Mouse (Mus musculus): ENCODE measurements around the gene Srpk2. TPM values are rescaled to one million over a fixed set of nuclear protein-coding genes. Genes with fewer than 3 reads are reported as not detected.

Gene Srpk2
- total and polyA plus RNA-seq, 3 experiments: 20.6 to 31.1 (median 23.3) TPM

- in situ Hi-C loops (cut with MboI; ENCODE audit: low pct_ligation_motif_present, low pct_unique_long_range_greater_than_20kb, low sequenced_read_pairs) (no loop called here), dilution Hi-C loops (cut with MboI; ENCODE audit: extremely low pct_ligation_motif_present, extremely low pct_unique_long_range_greater_than_20kb, low sequenced_read_pairs) (no loop called here)
- Histone ChIP-seq H3K27me3 (replicated peaks) (no peaks in the 10 kb centered on the region), H3K4me1 (ENCODE audit: control insufficient read depth in 1 of 2, insufficient read depth in 2 of 2) (peaks cover 0 to 3% of the 10 kb centered on the region in 2 experiments; a peak in 1 of 4 replicates), H3K4me3 (replicated peaks in 1 of 3; ENCODE audit: low read depth in 2 of 3, low read length in 2 of 3, poor library complexity in 1 of 3) (no peak overlapping the region), H3K27ac (ENCODE audit: insufficient read depth, low read depth) (no peak overlapping the region), H3K4me2 (ENCODE audit: insufficient read depth, low read depth, poor library complexity, severe bottlenecking) (no peak overlapping the region), H3K9ac (ENCODE audit: insufficient read depth, low read depth) (no peak overlapping the region), H3K36me3 (replicated peaks in 1 of 2; ENCODE audit: control insufficient read depth in 1 of 2, insufficient read depth in 1 of 2, low read length in 1 of 2) (peaks cover 19 to 67% of the 10 kb centered on the region in 2 experiments), H3K9me3 (replicated peaks; ENCODE audit: low read length) (no peaks in the 10 kb centered on the region), H3K79me2 (replicated peaks; ENCODE audit: control insufficient read depth, extremely low read depth, insufficient read depth, poor library complexity, severe bottlenecking) (no peaks in the 10 kb centered on the region)
- no peak for TF ChIP-seq CHD1 (IDR thresholded peaks at IDR 0.05; ENCODE audit: low read depth, low read length)
- TF ChIP-seq TCF12 (IDR thresholded peaks at IDR 0.05; ENCODE audit: low read depth, low read length): no peak
- TF ChIP-seq KAT2A (IDR thresholded peaks at IDR 0.05; ENCODE audit: insufficient replicate concordance, low read length): no peak
- TF ChIP-seq IRF4 (IDR thresholded peaks at IDR 0.05; ENCODE audit: low read depth, low read length): no peak
- no peak for TF ChIP-seq JUND (conservative IDR thresholded peaks at IDR 0.05; ENCODE audit: low read depth, low read length)
- TF ChIP-seq TBP (conservative IDR thresholded peaks at IDR 0.05; ENCODE audit: low read depth, low read length): no peak
- TF ChIP-seq MAZ (IDR thresholded peaks at IDR 0.05; ENCODE audit: low read depth, low read length): no peak
- no peak for TF ChIP-seq NELFE (IDR thresholded peaks at IDR 0.05; ENCODE audit: low read depth, low read length)
- TF ChIP-seq ZC3H11A (IDR thresholded peaks at IDR 0.05; ENCODE audit: low read depth, low read length): no peak
- no peak for TF ChIP-seq MEF2A (IDR thresholded peaks at IDR 0.05; ENCODE audit: borderline replicate concordance, low read depth, low read length)
- no peak for TF ChIP-seq RAD21 (IDR thresholded peaks at IDR 0.05; ENCODE audit: low read depth, low read length)
- no peak for TF ChIP-seq MAFK (IDR thresholded peaks at IDR 0.05; ENCODE audit: insufficient replicate concordance, low read length)
- no peak for TF ChIP-seq NRF1 (IDR thresholded peaks at IDR 0.05; ENCODE audit: low read depth, low read length)
- no peak for DNase-seq (ENCODE audit: extremely low read depth)
Observed at GRCm38 (mm10) chr5:23562278-23563060, 121.9 kb downstream of the Srpk2 start.

DNA sequence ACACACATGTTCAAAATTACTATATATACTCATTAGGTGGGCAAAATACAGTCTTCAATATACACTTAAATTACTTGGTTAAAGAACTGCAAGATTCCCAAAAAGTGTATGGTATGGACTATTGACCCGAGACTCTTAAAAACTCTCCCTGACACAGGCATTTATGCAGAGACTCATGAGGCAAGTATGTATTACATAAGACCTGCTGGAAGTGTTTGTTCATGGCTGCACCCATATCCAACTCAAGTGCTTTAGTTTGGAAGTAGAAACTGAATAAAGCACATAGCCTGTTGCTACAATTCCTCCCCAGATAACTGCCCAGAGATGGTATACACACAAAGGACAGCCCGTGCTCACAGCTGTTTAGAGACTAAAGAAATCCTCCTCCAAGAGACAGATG lies 123.2 kb downstream of the Srpk2 start:
- H3K27me3 ChIP-seq (replicated peaks): no peaks in the 10 kb centered on the region
- in situ Hi-C loops (cut with MboI; ENCODE audit: low pct_ligation_motif_present, low pct_unique_long_range_greater_than_20kb, low sequenced_read_pairs) (no loop called here), dilution Hi-C loops (cut with MboI; ENCODE audit: extremely low pct_ligation_motif_present, extremely low pct_unique_long_range_greater_than_20kb, low sequenced_read_pairs) (no loop called here)
- H3K4me1 ChIP-seq (ENCODE audit: control insufficient read depth in 1 of 2, insufficient read depth in 2 of 2): peaks cover 0 to 3% of the 10 kb centered on the region in 2 experiments; a peak in 1 of 4 replicates
- H3K9ac ChIP-seq (ENCODE audit: insufficient read depth, low read depth): no peak overlapping the region
- peaks cover 19 to 67% of the 10 kb centered on the region in 2 experiments for H3K36me3 ChIP-seq (replicated peaks in 1 of 2; ENCODE audit: control insufficient read depth in 1 of 2, insufficient read depth in 1 of 2, low read length in 1 of 2)
- no peak overlapping the region for H3K4me2 ChIP-seq (ENCODE audit: insufficient read depth, low read depth, poor library complexity, severe bottlenecking)
- no peaks in the 10 kb centered on the region for H3K79me2 ChIP-seq (replicated peaks; ENCODE audit: control insufficient read depth, extremely low read depth, insufficient read depth, poor library complexity, severe bottlenecking)
- no peak for DNase-seq (ENCODE audit: extremely low read depth)
- no peaks in the 10 kb centered on the region for H3K9me3 ChIP-seq (replicated peaks; ENCODE audit: low read length)
- no peak overlapping the region for H3K4me3 ChIP-seq (replicated peaks in 1 of 3; ENCODE audit: low read depth in 2 of 3, low read length in 2 of 3, poor library complexity in 1 of 3)
- no peak for TF ChIP-seq NELFE (IDR thresholded peaks at IDR 0.05; ENCODE audit: low read depth, low read length)
- TF ChIP-seq IRF4 (IDR thresholded peaks at IDR 0.05; ENCODE audit: low read depth, low read length): no peak
- TF ChIP-seq HCFC1 (IDR thresholded peaks at IDR 0.05; ENCODE audit: low read depth, low read length): no peak
- TF ChIP-seq MAFK (IDR thresholded peaks at IDR 0.05; ENCODE audit: insufficient replicate concordance, low read length): no peak
- no peak for TF ChIP-seq CHD1 (IDR thresholded peaks at IDR 0.05; ENCODE audit: low read depth, low read length)
- TF ChIP-seq TCF12 (IDR thresholded peaks at IDR 0.05; ENCODE audit: low read depth, low read length): no peak
- TF ChIP-seq ELF1 (IDR thresholded peaks at IDR 0.05; ENCODE audit: low read depth, low read length): no peak
- no peak for TF ChIP-seq RAD21 (IDR thresholded peaks at IDR 0.05; ENCODE audit: low read depth, low read length)
- no peak for TF ChIP-seq SIN3A (IDR thresholded peaks at IDR 0.05; ENCODE audit: low read length)
- TF ChIP-seq MAX (IDR thresholded peaks at IDR 0.05; ENCODE audit: low read length): no peak
- TF ChIP-seq CHD2 (IDR thresholded peaks at IDR 0.05; ENCODE audit: low read length): no peak
- no peak for TF ChIP-seq GABPA (IDR thresholded peaks at IDR 0.05; ENCODE audit: insufficient replicate concordance, low read depth, low read length)
- no peak for TF ChIP-seq MAZ (IDR thresholded peaks at IDR 0.05; ENCODE audit: low read depth, low read length)
- no peak for TF ChIP-seq USF2 (conservative IDR thresholded peaks at IDR 0.05; ENCODE audit: low read depth, low read length)
- TF ChIP-seq ZC3H11A (IDR thresholded peaks at IDR 0.05; ENCODE audit: low read depth, low read length): no peak
- H3K27ac ChIP-seq (ENCODE audit: insufficient read depth, low read depth): no peak overlapping the region
